Mouse (Mus musculus) CD4-positive, CD25-positive, alpha-beta regulatory T cell, adult 4 months (primary cell): ENCODE measurements around the gene Lypd6. TPM values are rescaled to one million over a fixed set of nuclear protein-coding genes. Genes with fewer than 3 reads are reported as not detected.

Experiments used
- ATAC-seq: one replicate; pipeline ENCODE4 v1.8.0; 2017
- polyA plus RNA-seq, 2 experiments: library from polyadenylated mRNA; unstranded; fragments of 100-300 nt; shearing (Covaris generic); gene quantifications; one replicate each; pipeline ENCODE4 v1.2.1; 2017

Gene Lypd6
- polyA plus RNA-seq, 2 experiments from 2014 or later = not detected

DNA sequence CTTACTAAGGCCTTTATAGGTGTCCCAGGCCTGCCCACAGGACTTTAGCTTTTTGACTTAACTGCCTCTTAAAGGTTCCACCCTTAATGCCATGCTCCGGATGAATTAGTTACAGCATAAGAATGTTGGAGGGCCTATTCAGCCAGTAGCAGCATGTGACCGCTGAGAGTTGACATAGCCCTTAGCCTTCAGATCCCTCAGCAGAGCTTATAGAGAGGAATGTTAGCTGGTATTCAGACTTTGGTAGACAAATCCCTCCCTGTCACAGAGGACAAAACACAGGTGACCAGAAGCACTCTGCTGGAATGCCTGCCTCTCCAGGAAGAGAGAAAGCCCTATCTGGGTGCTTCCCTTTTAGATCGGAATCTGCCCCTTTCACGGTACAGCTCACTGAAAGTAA lies 109.5 kb downstream of the Lypd6 start:
- no peak for ATAC-seq

DNA sequence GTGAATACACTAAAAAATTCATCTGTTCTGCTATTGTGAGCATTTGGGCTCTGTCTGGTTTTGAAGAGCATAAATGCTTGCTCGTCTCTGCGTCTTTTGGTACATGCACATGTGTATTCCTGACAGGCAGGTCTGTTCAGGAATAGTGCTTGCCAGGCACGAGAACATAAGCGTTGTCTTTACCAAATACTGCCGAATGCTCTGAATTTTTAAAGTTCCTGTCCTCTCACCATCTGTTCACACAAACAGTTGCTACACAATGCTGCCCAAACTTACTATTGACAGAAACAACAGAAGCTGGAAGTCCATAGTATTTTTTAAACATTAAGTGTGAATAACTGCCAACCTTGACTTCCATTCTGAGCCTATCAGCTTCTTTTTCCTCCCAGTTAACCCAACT lies 112.9 kb downstream of the Lypd6 start:
- ATAC-seq = no peak

- ATAC-seq = no peak
Measured at GRCm38 (mm10) chr2:50180423-50180822, 114.2 kb downstream of the Lypd6 start.

DNA sequence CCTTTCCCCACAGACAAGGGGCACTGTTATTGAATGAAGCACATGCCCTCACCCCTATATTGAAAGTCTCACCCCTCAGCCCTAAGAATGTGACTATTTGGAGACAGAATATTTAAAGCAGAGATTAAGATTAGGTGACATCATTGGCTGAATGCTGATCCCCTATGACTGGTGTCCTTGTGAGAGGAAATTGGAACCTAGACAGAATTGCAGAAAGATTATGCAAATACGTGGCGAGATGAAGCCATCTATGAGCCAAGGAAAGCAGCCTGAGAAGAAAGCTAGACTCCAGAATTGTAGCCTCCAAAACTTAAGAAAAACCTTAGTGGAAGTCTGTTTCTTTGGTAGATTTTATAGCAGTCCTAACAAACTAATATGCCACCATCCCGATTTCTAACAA lies 115.1 kb downstream of the Lypd6 start:
- ATAC-seq = no peak

- no peak for ATAC-seq
Measured at GRCm38 (mm10) chr2:50186711-50187405, 120.6 kb downstream of the Lypd6 start.

DNA sequence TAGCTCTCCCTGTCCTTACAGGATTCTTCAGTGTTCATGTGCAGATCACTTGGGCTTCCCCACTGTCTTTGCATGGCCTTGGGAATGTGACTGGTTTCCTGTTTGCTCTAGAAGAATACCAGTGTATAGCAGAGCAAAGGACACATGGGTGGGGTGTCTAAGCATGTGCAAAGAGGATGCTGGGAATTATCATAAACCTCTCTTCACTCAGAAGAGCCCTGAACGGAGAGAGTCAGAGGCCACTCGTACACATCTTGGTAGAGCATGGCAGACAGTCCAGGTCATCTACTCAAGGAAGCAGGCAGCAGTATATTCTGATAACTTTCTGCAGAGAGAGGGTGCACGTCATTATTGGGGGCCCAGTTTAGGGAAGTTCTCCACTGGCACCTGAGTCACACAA lies 122.6 kb downstream of the Lypd6 start:
- no peak for ATAC-seq

DNA sequence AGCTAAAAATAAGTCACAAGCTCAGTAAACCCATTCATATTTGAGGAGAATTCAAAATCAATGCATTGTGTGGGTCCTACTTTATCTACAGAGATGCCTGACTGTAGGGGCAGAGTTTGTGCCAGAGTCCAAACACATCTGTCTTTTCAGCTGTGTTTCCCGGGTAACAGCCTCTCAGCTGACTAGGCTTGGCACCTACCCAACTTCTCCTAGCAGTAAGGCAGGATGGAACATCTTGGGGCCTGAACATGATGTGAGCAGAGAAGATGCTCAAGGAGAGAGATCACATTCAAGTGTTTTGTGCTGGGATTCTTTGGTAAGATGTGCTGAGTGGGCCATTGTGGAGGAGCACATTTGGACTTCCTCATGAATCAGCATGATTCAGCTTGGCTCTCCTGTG lies 130.5 kb downstream of the Lypd6 start:
- ATAC-seq = no peak

DNA sequence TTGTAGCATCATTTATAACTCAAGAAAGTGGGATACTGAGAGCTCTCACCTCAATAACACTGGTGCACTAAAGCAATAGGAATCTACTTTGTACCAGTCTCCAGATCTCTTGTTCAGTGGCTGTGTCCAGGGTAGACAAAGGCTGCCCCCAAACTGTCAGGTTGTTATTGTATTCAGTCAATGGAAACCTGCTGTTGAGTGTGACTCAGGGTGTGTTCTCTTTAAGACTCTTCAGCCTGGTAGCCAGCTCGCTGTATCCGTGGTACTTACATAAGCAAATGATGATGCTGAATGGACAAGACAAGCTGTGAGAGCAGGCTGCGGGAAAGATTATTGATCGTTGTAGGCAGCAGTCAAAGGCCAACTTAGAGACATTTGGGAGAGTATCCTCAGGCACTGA lies 131.6 kb downstream of the Lypd6 start:
- no peak for ATAC-seq

DNA sequence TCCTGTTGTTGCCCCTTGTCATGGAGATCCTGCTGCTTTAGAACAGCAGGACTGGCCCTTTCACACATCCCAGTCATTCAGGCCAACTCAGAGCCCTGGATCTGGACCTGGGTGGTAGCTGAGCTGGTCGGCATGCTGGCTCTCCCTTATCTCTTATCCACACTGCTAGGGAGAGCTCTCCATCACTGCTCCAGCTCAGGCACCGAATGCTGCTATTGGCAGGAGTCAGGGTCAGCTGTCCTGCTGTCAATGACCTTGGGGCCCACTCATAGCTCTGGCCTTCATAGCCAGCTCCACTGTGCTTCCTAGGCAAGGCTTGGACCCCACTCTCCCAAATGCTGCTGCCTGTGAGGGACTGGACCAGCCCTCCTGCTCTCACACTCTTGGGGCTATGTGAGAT lies 134.3 kb downstream of the Lypd6 start:
- no peak for ATAC-seq

DNA sequence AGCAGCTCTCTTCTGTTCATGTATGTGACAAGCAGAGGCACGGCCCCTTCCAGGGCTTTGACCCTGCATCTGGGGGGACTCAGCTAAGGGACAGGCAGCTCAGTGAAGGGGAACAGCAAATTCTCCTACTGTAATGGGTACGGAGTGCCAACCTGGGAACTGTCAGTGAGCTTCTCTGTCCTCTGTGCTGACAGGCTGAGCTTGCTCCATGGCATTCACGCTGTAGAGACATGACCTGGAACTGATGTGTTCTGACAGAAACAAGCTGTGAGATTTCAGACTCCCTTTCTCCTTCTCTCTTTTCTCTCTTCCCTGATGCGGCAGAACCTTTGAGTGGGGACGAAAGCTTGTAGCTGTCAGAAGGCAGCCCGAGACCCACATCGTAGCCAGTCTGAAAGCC lies 154.3 kb downstream of the Lypd6 start:
- ATAC-seq = no peak

GRCm38 (mm10) chr2:50225019-50225418 lies 158.8 kb downstream of the Lypd6 start:
- ATAC-seq = no peak

- ATAC-seq = no peak
Measured at GRCm38 (mm10) chr2:50233491-50233890, 167.3 kb downstream of the Lypd6 start.

Other genes starting within 250 kb of the Lypd6 start
- 10 to 100 TPM; 46.5 to 48.3 TPM for gene Mmadhc, start 230.4 kb downstream of the Lypd6 start, polyA plus RNA-seq